Mouse (Mus musculus) midbrain, embryonic 12.5 days (tissue): ENCODE measurements around the gene Phlda1. TPM values are rescaled to one million over a fixed set of nuclear protein-coding genes. Genes with fewer than 3 reads are reported as not detected.

ENCODE experiments used
- ATAC-seq: fragments of 200-750 bp; cut with Nextera tagmentation; 2 replicates; pipeline ENCODE4 v1.8.0; 2017; ENCODE audit warnings: low read depth, moderate TSS enrichment, moderate library complexity; ENCODE audit not compliant: low FRiP score
- H3K27ac ChIP-seq: fragments of 300-500 bp; sonication (generic); replicated peaks from 2 replicates; pipeline ENCODE4 v1.5.1; 2016; ENCODE audit warnings: mild to moderate bottlenecking
- H3K27me3 ChIP-seq: fragments of 300-500 bp; sonication (generic); 2 replicates; pipeline ENCODE4 v1.6.1; 2016; ENCODE audit warnings: mild to moderate bottlenecking
- H3K36me3 ChIP-seq: fragments of 300-500 bp; sonication (generic); 2 replicates; pipeline ENCODE4 v1.6.1; 2016
- H3K4me1 ChIP-seq: fragments of 300-500 bp; sonication (generic); 2 replicates; pipeline ENCODE4 v1.6.1; 2016
- H3K4me2 ChIP-seq: fragments of 300-500 bp; sonication (generic); replicated peaks from 2 replicates; pipeline ENCODE4 v1.6.1; 2016; ENCODE audit warnings: mild to moderate bottlenecking, moderate library complexity
- H3K4me3 ChIP-seq: fragments of 300-500 bp; sonication (generic); 2 replicates; pipeline ENCODE4 v1.5.1; 2016; ENCODE audit warnings: mild to moderate bottlenecking
- H3K9ac ChIP-seq: fragments of 300-500 bp; sonication (generic); replicated peaks from 2 replicates; pipeline ENCODE4 v1.6.1; 2016; ENCODE audit warnings: mild to moderate bottlenecking, moderate library complexity
- H3K9me3 ChIP-seq: fragments of 300-500 bp; sonication (generic); 2 replicates; pipeline ENCODE4 v1.6.1; 2016; ENCODE audit warnings: mild to moderate bottlenecking
- WGBS: fragments of 180-500 bp; shearing (Covaris S2); methylation state at CpG from one replicate; pipeline ENCODE4 v1.1.7; 2016; 5-methylcytosine and 5-hydroxymethylcytosine counted together
- polyA plus RNA-seq: library from polyadenylated mRNA; unstranded; fragments of >200 nt; fragmentation: Nextera tagmentation; extraction: Ambion mirVana; gene quantifications from 2 replicates; pipeline ENCODE4 v1.2.1, GENCODE M21; 2016

The Phlda1 gene
- polyA plus RNA-seq, 1 experiment from 2014 or later, result 20.3 TPM

- Histone ChIP-seq H3K4me1 (peaks cover 9% of the 10 kb centered on the region), H3K27ac (no peak overlapping the region), H3K9ac (no peak overlapping the region), H3K27me3 (no peaks in the 10 kb centered on the region; the same call in 1 of the 2 replicates), H3K9me3 (no peaks in the 10 kb centered on the region), H3K36me3 (no peaks in the 10 kb centered on the region), H3K4me2 (no peak overlapping the region), H3K4me3 (no peak overlapping the region)
- no peak for ATAC-seq
- WGBS, result 93% methylated on average over 19 of the region's 19 CpGs
Observed at GRCm38 (mm10) chr10:111537410-111537809, 31.3 kb downstream of the Phlda1 start.

- WGBS, result 42% methylated on average over 9 of the region's 9 CpGs
- Histone ChIP-seq H3K9me3 (no peaks in the 10 kb centered on the region), H3K4me1 (peaks cover 9% of the 10 kb centered on the region; the same call in 1 of the 2 replicates), H3K36me3 (no peaks in the 10 kb centered on the region), H3K4me2 (no peak overlapping the region), H3K4me3 (no peak overlapping the region), H3K27me3 (no peaks in the 10 kb centered on the region; the same call in 1 of the 2 replicates), H3K27ac (no peak overlapping the region), H3K9ac (no peak overlapping the region)
- 0 out of 2 replicates have a peak, but pooled peaks have one; percentile 23 for ATAC-seq
Observed at GRCm38 (mm10) chr10:111539724-111540324, 33.7 kb downstream of the Phlda1 start.

GRCm38 (mm10) chr10:111540678-111541077 is 34.6 kb downstream of the Phlda1 start:
- Histone ChIP-seq H3K27me3 (no peaks in the 10 kb centered on the region; the same call in 1 of the 2 replicates), H3K4me2 (no peak overlapping the region), H3K4me1 (peaks cover 9% of the 10 kb centered on the region; the same call in 1 of the 2 replicates), H3K4me3 (no peak overlapping the region), H3K9me3 (no peaks in the 10 kb centered on the region), H3K36me3 (no peaks in the 10 kb centered on the region), H3K9ac (no peak overlapping the region), H3K27ac (no peak overlapping the region)
- 56% methylated on average over 9 of the region's 9 CpGs for WGBS
- ATAC-seq, result peak; percentile 44; the same call in 1 of the 2 replicates

- no peaks in the 10 kb centered on the region for H3K9me3 ChIP-seq
- WGBS, result 89% methylated on average over 7 of the region's 7 CpGs
- H3K36me3 ChIP-seq, result no peaks in the 10 kb centered on the region
- peaks cover 11% of the 10 kb centered on the region; the same call in 1 of the 2 replicates for H3K4me1 ChIP-seq
- no peak for ATAC-seq
- H3K27me3 ChIP-seq, result no peaks in the 10 kb centered on the region; the same call in 1 of the 2 replicates
- H3K27ac ChIP-seq, result no peak overlapping the region
- no peak overlapping the region for H3K4me2 ChIP-seq
- no peak overlapping the region for H3K9ac ChIP-seq
- H3K4me3 ChIP-seq, result no peak overlapping the region
Observed at GRCm38 (mm10) chr10:111543106-111543505, 37.0 kb downstream of the Phlda1 start.

GRCm38 (mm10) chr10:111543781-111544260 is 37.7 kb downstream of the Phlda1 start:
- Histone ChIP-seq H3K9ac (no peak overlapping the region), H3K4me2 (no peak overlapping the region), H3K9me3 (no peaks in the 10 kb centered on the region), H3K4me1 (peaks cover 11% of the 10 kb centered on the region; the same call in 1 of the 2 replicates), H3K27ac (no peak overlapping the region), H3K27me3 (no peaks in the 10 kb centered on the region; the same call in 1 of the 2 replicates), H3K4me3 (no peak overlapping the region), H3K36me3 (no peaks in the 10 kb centered on the region)
- WGBS, result 59% methylated on average over 7 of the region's 7 CpGs
- no peak for ATAC-seq

GRCm38 (mm10) chr10:111544311-111544710 is 38.2 kb downstream of the Phlda1 start:
- no peak overlapping the region for H3K4me3 ChIP-seq
- no peak overlapping the region for H3K27ac ChIP-seq
- WGBS, result 79% methylated on average over 4 of the region's 4 CpGs
- no peak for ATAC-seq
- H3K9me3 ChIP-seq, result no peaks in the 10 kb centered on the region
- H3K27me3 ChIP-seq, result no peaks in the 10 kb centered on the region; the same call in 1 of the 2 replicates
- H3K9ac ChIP-seq, result no peak overlapping the region
- H3K36me3 ChIP-seq, result no peaks in the 10 kb centered on the region
- H3K4me2 ChIP-seq, result no peak overlapping the region
- H3K4me1 ChIP-seq, result peaks cover 11% of the 10 kb centered on the region; the same call in 1 of the 2 replicates

- Histone ChIP-seq H3K9me3 (no peaks in the 10 kb centered on the region), H3K9ac (no peak overlapping the region), H3K36me3 (no peaks in the 10 kb centered on the region), H3K27ac (no peak overlapping the region), H3K4me2 (no peak overlapping the region), H3K4me1 (0 out of 2 replicates have a peak, but pooled peaks cover 6% of the 10 kb centered on the region), H3K27me3 (no peaks in the 10 kb centered on the region), H3K4me3 (no peak overlapping the region)
- ATAC-seq, result no peak
- WGBS, result 81% methylated on average over 4 of the region's 4 CpGs
Observed at GRCm38 (mm10) chr10:111545648-111546047, 39.6 kb downstream of the Phlda1 start.

- H3K4me3 ChIP-seq, result no peak overlapping the region
- WGBS, result 77% methylated on average over 10 of the region's 10 CpGs
- no peak overlapping the region for H3K9ac ChIP-seq
- no peaks in the 10 kb centered on the region for H3K27me3 ChIP-seq
- no peaks in the 10 kb centered on the region for H3K9me3 ChIP-seq
- no peaks in the 10 kb centered on the region for H3K36me3 ChIP-seq
- H3K4me1 ChIP-seq, result 0 out of 2 replicates have a peak, but pooled peaks cover 6% of the 10 kb centered on the region
- H3K4me2 ChIP-seq, result no peak overlapping the region
- no peak overlapping the region for H3K27ac ChIP-seq
- ATAC-seq, result no peak
Observed at GRCm38 (mm10) chr10:111547881-111548372, 41.8 kb downstream of the Phlda1 start.

GRCm38 (mm10) chr10:111550075-111550695 is 44.1 kb downstream of the Phlda1 start:
- Histone ChIP-seq H3K9ac (no peak overlapping the region), H3K36me3 (no peaks in the 10 kb centered on the region), H3K4me1 (0 out of 2 replicates have a peak, but pooled peaks cover 2% of the 10 kb centered on the region), H3K4me2 (no peak overlapping the region), H3K27me3 (no peaks in the 10 kb centered on the region), H3K4me3 (no peak overlapping the region), H3K9me3 (no peaks in the 10 kb centered on the region), H3K27ac (no peak overlapping the region)
- 83% methylated on average over 6 of the region's 6 CpGs for WGBS
- no peak for ATAC-seq

- ATAC-seq, result no peak
- H3K9ac ChIP-seq, result no peak overlapping the region
- 81% methylated on average over 7 of the region's 7 CpGs for whole genome bisulfite sequencing
- no peaks in the 10 kb centered on the region for H3K9me3 ChIP-seq
- no peak overlapping the region for H3K27ac ChIP-seq
- no peaks in the 10 kb centered on the region for H3K27me3 ChIP-seq
- no peaks in the 10 kb centered on the region for H3K36me3 ChIP-seq
- H3K4me3 ChIP-seq, result no peak overlapping the region
- H3K4me2 ChIP-seq, result no peak overlapping the region
- H3K4me1 ChIP-seq, result peaks cover 4% of the 10 kb centered on the region; the same call in 1 of the 2 replicates
Observed at GRCm38 (mm10) chr10:111553695-111554094, 47.6 kb downstream of the Phlda1 start.

- no peak overlapping the region for H3K4me3 ChIP-seq
- H3K36me3 ChIP-seq, result no peaks in the 10 kb centered on the region
- H3K4me2 ChIP-seq, result no peak overlapping the region
- no peak for ATAC-seq
- H3K4me1 ChIP-seq, result peaks cover 12% of the 10 kb centered on the region; the same call in 1 of the 2 replicates
- H3K9ac ChIP-seq, result no peak overlapping the region
- H3K9me3 ChIP-seq, result no peaks in the 10 kb centered on the region
- H3K27ac ChIP-seq, result no peak overlapping the region
- WGBS, result 94% methylated on average over 5 of the region's 5 CpGs
- H3K27me3 ChIP-seq, result no peaks in the 10 kb centered on the region
Observed at GRCm38 (mm10) chr10:111554651-111555050, 48.6 kb downstream of the Phlda1 start.

GRCm38 (mm10) chr10:111558211-111558610 is 52.1 kb downstream of the Phlda1 start:
- H3K4me2 ChIP-seq, result no peak overlapping the region
- no peak overlapping the region for H3K9ac ChIP-seq
- 88% methylated on average over 5 of the region's 5 CpGs for WGBS
- H3K27ac ChIP-seq, result no peak overlapping the region
- H3K4me1 ChIP-seq, result peaks cover 12% of the 10 kb centered on the region; the same call in 1 of the 2 replicates
- no peak overlapping the region for H3K4me3 ChIP-seq
- H3K36me3 ChIP-seq, result no peaks in the 10 kb centered on the region
- no peak for ATAC-seq
- no peaks in the 10 kb centered on the region for H3K27me3 ChIP-seq
- no peaks in the 10 kb centered on the region for H3K9me3 ChIP-seq
